Mouse (Mus musculus): ENCODE results near the gene Nit1.
A peak's percentile ranks its signal among the peaks of the same experiment; 100 is the strongest.

Gene Nit1

DNA sequence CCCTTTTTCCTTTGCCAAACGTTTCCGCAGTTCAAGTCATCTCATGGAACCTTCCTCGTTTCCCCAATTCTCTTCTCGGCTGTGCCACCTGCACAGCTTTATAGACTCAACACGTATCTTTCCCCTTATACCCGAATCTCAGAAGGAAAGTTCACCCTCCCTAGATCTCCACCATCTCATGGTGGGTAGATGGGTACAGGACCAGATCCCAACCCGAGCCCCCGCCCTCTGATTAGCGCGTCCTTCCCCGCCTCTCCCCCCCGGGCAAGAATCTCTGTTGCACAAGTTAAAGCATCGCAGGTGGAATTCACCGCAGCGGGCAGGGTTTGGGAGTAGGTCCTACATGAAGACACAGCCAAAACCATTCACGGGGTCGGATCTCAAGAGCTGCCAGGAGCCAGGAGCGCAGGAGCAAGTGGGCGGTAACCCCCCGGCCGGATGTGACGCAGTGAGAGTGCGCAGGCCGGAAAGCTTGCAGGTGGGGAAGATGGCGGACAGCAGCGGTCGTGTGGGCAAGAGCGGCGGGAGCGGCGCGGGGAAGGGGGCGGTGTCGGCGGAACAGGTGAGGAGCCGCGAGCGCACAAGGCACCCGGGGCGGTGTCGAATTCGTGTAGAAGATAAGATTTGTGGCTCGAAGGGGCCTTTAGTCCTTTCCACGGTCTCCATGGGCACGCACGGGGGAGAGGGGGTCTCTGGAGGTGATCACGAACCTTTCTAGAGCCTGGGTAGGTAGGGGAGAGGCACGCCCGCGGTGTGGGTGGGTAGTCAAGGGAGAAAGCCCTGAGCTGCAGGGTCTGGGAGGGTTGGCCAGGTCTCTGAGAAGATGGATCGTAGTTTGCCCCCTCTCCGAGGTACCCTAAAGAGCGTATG is at the start of gene Nit1, which contains the start of gene Pfdn2:
Gene Nit1 (minus strand): TSS at position 422 of the 870 bp plus-strand sequence.
Gene Pfdn2 (plus strand): TSS at position 446 of the 870 bp plus-strand sequence.
- DNase-seq: peak; percentile 93

DNA sequence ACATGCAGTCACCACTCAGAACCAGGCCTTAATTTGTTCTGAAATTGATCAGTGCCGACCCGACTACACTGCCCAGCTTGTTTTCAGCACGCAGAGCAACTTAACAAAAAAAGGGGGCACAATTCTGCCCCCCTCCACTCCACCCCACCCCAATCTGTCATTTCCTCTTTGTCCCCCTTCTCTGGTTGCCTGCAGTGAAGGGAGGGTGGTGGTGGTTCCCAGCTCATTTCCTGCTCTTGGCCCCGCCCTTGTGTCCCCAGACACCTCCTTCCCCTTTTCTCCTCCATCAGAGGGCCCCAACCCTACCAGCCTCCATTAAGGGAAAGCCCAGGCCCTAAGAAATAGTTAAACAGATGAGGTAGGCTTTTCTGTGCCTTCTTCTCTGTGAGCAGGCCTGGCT is 44.7 kb upstream of the Nit1 start:
- peak; percentile 22 for DNase-seq

DNA sequence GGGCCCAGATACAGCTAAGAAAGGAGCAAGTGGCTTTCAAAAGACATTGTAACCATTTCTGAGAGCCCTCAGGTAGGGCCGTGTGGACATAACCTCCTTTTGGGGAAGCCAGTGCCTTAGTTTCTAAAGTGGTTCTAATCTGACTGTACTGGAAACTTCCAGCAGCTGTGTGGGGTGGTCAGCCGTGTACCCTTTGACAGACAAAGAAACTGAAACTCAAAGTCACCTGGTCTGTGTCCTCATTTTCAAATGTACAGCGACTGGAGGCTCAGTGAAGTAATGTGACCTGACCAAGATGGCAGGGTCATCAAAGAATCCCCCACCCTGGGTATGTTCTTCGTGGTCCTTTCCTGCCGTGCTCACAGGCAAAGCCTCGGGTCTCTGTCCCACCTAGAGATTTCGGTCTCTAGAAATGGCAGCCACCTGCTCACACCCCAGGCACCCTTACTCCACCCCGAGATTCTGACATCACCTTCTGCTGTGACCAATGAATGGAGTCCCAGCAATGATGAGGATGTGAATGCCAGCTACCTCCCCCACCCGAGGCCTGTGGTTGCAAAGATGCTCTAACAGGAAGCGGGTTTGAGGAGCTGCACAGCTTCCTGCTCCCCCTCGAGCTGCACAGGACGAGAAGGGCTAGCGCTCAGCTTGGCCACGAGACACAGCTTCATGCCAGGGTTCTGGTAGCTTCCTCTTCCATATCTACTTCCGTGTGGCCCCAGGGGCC is 43.1 kb upstream of the Nit1 start, which contains the start of gene Arhgap30:
Gene Arhgap30 (plus strand): TSS at position 579 of the 727 bp plus-strand sequence.
- peak; percentile 46 for DNase-seq

DNA sequence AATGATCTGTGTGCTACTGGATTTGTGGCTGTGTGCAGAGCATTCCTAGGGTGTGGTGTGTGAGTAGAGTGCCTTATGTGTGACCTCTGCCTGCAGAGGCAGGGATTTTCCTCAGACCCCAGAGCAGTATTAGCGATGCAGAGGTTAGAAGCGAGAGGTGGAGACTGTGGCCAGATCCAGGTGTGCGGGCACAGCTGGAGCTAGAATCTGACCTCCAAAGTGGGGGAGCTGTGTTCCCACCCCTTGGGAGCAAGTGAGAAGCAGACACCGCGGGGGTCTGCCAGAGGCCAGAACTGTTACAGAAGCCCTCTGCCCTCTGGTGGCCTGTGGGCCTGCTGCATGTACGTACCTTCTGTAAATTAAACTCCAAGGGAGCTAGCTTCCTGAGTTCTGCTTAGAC is 41.7 kb upstream of the Nit1 start:
- DNase-seq: no peak

DNA sequence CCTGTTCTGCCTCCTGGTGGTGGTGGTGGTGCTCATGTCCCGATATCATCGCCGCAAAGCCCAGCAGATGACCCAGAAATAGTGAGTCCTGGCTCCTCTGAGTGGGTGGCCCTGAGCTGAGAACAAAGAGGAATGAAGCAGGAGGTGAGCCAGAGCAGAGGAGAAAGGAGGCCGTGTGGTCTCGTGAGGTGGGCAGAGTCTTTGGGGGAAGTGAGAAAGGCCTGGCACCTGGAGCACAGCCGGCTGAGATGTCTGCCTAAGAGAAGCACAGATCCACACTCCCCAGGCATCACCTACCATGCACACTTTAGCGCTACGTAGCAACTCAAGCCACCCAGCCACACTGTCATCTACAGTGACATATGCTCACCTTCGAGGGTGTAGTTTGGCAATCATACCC is 39.7 kb upstream of the Nit1 start:
- DNase-seq: no peak

DNA sequence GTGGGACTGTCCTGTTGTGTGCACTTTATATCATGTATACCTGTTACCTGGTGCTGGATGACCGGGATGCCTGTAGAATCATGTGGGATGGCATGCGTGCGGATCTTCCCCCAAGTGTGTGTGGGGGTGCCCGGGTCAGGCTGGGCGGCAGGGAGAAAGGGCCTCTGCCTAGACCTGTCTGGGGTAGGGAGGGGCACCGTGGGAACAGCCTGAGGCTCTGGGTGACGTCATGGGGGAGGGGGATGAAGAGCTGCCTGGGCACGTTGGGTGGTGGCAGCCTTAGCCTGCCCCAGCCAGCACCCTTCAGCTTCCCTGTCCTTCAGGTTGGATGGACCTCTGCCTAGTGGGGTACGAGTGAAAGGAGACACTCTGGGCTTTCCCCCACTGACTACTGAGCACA is 38.9 kb upstream of the Nit1 start:
- no peak for DNase-seq

DNA sequence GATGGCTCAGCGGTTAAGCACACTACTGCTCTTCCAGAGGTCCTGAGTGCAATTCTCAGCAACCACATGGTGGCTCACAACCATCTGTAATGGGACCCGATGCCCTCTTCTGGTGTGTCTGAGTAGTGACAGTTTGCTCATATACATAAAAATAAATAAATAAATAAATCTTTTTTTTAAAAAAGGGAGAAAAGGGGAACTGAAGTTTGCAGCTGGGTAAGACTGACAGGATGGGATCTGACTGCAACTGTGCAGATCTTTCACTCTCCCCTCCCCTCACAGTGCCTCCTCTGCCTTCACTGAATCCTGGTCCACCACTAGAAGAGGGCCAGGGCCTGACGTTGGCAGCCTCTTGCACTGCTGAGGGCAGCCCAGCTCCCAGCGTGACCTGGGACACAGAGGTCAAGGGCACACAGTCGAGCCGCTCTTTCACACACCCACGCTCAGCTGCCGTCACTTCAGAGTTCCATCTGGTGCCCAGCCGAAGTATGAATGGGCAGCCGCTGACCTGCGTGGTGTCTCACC is 36.7 kb upstream of the Nit1 start:
- no peak for DNase-seq

DNA sequence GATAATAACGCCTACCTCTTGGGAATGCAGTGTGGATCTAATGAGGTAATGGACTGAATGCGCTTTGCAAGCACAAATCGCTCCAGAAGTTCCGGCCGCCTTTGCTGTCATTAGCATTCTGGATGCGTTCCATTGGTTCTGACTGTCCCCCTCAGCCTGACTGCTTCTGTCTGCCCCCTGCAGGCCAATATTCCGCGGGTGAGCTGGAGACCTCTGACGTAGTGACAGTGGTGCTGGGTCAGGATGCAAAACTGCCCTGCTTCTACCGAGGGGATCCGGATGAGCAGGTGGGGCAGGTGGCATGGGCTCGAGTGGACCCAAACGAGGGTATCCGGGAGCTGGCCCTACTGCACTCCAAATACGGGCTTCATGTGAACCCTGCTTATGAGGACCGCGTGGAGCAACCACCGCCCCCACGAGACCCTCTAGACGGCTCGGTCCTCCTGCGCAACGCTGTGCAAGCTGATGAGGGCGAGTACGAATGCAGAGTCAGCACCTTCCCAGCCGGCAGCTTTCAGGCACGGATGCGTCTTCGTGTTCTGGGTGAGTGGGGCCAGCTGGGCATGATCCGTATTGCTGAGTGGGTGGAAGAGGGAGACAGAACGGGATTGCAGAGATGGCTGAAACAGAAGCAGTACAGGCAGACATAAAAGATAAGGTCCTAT is 34.6 kb upstream of the Nit1 start:
- DNase-seq: peak; percentile 79

DNA sequence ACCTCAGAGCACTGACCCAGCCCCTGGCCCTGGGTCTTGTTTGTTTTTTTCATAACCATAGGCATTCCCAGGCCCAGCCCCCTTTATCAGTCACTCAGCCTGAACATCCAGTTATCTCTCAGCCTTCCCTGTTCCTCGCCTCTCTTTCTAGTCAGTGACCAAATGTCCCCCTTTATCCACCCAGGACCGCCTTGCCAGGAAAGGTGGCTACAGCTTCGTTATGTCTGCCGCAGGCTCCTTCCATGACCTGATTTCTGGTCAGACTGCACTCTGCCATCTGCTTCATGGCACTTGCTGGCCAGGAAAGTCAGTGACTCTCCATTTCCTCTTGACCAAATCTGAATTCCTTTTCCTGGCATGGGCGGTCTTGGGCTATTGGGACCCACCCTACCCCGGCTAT is 32.9 kb upstream of the Nit1 start:
- no peak for DNase-seq

DNA sequence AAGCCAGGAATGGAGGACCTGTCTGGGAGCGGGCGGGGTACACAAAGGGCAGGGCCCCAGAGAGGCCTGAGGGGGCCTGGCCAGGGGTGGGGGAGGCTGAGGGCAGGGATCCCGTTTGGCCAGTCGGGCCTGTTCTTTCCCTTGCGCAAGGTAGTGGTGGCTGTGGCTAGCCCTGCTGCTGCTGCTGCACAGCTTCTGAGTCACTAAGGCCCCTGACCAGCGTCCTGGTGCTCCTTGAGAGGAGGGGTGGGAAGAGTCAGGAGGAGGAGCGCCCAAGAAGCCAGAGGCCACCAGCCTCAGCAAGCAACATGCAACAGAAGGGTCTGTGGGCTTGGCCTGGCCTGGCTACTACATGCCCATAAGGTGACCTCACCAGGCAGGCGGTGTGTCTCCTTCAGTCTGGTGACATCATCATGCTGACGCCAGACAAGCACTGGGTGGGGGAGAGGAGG is 30.2 kb upstream of the Nit1 start:
- DNase-seq: no peak

DNA sequence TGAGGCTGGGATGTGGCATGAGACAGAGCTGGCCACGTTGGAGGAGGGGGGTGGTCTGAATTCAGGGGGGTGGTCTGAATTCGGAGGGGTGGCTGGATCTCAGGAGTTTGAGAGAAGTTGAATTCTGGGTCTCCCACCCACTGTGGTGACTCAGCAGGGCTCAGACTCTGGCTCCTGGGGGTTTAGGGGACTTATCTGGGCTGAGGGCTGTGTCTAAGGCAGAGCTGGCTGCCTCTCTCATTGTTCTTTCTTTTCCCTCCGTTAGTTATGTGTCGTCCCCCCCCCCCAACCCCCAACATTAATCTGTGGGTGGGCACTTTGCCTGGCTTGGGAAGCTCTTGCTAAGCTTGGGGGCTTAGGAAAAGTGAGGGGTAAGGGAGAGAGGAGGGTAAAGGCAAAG is 28.5 kb upstream of the Nit1 start:
- DNase-seq: no peak

DNA sequence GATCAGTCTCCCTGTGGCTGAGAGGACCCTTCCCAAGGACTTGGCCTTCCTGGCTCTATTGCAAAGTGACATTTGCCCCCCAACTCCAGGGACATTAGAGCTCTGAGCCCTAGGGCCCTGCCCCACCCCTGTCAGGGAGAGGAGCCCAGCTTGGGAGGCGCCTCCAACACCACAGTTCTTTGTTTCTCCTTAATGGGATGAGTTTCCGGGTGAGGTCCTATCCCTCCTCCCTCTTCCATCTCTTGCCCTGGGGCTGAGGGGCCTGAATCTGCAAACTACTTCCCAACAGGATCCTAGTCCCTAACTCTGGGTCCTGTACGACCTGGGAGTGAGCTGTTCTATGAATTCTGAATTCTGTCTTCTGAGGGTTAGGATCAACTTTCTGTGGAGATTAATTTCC is 27.4 kb upstream of the Nit1 start:
- no peak for DNase-seq

DNA sequence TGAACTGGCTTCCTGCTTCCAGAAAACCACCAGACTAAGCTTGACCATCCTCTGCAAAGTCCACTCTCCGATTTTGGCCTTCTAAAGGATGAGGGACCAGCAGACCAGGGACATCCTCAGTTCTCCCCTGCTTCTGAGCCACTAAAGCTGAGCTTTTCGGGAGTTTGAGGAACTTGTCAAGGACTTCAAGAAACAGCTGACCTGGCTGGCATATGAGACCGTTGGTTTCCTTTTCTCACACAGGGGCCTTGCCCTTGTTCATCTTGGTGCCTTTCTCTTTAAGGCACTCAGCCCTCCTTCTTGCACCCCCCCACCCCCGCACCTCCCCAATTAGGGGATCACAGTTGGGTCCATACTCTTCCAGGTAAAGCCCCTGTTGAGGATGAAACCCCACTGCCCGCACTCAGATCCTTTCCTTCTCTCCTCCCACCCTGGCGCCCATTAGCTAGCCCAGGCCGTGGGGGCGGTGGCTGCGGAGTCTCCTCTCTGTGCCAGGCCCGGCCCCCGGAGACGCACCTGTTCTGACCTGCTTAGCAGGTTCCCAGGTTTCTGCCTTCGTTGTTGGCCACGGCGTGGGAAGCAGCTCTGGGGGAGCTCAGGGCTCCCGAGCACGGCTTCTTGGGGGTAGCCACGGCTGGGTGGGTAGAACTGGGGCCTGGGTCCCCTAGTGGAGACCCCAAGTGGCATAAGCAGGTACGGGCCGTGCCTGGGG is 24.6 kb upstream of the Nit1 start, which contains the start of gene Nectin4:
Gene Nectin4 (plus strand): TSS at position 255 of the 712 bp plus-strand sequence.
- DNase-seq: peak; percentile 43

DNA sequence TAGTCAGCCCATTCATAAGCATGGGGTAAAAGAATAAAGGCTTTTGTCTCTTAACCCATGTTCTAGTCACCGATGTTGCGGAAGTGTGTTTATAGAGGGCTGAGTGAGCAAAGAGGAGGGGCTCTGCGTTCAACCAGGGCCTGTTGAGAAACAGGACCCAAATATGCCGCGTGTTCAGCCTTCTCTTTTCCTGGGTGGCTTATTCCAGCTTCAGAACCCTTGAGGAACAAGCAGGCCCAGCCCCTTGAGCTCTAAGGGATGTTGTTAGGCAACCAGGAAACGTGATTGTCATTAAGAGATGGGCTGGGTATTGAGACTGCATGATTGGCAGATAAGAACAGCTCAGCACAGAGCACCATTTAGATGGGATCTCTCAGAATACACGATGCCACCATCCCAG is 20.5 kb upstream of the Nit1 start:
- no peak for DNase-seq

DNA sequence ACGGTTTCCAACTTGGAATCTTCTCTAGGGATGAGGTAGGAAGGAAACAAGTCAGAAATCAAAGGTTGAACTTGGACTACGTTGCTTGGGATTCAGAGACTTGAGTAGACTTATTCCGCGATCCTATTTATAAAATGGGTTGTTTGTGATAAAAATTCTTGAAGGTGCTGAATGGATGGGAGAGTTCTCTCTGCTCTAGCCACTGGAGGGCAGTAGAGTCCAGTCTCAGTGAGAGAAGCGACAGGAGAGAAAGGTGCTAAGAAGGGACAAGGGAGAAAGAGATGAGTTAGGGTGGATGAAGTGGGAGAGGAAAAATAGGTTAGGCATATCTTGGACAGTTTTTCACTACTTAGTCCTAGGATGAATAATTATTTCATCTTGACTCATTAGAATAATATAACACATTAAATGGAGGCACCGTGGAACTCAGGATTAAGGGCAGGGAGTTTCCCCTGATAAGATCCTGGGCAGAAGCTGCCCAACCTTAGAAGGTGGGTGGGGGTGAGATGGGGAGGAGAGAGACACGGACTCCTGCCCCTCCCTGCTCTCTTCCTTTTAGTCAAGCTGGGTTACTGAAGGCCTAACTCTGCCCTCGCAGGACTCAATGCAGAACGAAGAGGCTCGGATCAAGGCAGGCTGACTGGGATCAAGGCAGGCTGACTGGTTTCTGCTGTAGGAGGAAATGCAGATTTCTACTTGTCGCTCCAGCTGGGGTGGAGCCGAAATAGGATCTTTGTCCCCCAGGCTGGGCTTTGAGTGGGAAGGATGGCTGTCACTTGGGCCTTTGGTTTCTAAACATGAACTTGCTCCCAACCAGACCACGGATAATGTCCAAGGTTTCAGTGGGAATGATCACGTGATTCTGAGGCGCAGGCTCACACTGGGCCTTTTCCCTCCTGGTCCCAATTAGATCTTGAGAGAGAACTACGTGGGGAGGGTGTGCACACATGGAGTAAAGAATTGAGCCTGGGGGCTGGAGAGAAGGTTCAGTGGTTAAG is 16.0 kb upstream of the Nit1 start:
- DNase-seq: peak; percentile 80

DNA sequence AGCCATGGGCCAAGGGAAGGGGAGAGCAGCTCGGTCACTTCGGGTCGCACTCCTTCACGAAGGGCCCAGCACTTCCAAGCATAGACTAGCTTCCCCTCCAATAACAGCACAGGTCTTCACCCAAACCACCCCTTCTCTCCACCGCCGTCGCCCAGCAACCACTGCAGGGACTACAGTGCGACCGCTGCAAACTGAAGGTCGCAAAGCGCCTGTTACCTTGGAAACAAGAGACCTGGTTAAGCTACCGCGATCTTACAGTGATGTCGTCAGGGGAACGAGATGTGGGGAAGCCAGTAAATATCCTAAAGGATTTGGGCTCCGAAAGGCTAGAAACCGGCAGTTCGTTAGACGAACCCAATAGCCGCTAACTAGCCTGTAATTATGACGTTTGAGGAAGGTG is 15.2 kb upstream of the Nit1 start, which contains the start of gene Klhdc9:
Gene Klhdc9 (minus strand): TSS at position 143 of the 400 bp plus-strand sequence.
- peak; percentile 95 for DNase-seq

DNA sequence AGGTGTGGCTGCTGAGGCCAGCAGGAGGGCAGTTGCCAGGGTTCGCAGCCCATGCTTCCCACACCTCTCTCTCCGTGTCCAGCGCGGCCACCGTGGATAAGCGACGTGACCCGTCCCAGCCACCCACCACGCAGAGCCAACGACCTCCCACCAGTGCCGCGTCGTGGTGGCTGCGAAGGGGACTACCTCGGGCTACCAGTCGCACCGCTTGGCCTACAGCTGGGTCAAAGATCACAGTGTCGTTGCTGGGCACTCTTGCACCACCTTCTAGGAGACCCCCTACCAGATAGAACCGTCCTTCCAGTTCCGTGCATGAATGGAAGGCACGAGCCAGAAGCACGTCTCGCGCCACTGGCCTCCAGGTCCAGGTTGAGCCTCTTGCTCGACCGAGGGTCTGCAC is 14.8 kb upstream of the Nit1 start:
- DNase-seq: no peak

DNA sequence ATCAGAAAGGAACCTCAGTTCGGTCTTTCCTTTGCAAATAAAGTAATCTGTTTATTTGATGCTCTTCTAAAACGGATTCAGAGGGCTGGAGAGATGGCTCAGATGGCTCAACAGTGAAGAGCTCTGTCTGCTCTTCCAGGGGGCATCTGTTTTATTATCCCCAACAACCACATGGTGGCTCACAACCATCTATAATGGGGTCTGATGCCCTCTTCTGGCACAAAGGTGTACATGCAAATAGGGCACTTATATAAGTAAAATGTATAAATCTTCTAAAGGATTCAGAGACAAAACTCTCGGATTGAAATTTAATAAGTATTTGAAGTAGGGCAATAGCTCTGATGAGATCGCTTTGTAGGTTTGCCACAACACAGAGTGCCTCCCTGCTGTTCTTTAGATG is 13.0 kb upstream of the Nit1 start:
- DNase-seq: no peak

DNA sequence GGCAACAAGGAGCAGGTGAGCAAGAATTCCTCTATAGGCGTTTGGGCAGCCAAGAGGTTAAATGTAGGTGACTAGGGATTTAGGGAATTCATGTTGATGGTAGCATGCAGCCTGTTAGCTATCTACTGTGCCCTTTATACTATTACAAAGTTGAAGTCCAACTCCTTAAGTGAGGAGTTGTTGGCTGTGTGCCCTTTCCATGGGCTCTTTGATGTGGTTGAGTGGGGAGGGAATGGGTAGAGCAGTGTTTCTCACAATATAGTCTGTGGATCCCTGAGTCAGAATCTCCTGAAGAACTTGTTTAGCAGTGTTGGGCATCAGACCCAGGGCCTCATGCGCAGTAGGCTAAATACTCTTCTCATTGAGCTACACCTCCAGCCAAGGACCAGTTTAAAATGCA is 11.4 kb upstream of the Nit1 start:
- no peak for DNase-seq

DNA sequence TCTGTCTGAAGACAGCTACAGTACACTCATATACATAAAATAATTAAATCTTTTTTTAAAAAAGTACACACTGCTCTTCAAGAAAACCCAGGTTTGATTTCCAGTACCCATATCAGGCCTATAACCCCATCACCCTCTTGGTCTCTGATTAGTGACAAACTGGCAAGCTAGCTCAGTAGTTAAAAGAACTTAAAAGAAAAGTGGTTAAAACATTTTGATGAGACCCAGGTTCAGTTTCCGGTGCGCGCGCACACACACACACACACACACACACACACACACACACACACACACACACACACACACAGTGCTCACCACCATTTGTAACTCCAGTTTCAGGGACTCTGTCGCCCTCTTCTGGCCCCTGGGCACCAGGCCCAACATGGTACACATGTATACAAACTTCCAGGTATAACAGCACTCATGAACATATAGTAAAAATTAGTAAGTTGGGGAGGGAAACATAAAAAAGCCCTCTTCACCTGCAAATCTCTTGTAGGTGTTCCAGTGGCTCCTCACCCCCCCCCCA is 10.4 kb upstream of the Nit1 start:
- DNase-seq: no peak

DNA sequence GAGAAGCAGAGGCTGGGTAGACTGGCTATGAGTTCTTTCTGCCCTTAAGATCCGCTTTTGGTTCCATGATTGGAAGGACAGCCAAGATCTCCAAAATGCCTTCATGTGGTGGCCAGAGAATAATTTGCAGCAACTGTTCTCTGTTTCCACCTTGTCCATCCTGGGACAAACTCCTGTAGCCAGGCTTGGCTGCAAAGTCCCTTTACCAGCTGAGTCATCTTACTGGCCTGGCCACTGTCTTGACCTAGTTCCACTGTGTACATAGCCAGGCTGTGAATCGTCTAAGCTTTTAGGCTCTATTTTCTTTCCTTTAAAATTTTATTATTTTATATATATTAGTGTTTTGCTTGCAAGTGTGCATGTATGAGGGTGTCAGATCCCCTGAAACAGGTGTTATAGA is 3.8 kb upstream of the Nit1 start:
- no peak for DNase-seq
